Mouse (Mus musculus) kidney, postnatal 0 days (tissue): ENCODE data around the gene Gimap4. TPM values are rescaled to one million over a fixed set of nuclear protein-coding genes. Genes with fewer than 3 reads are reported as not detected.

Experiments
- ATAC-seq: fragments of 200-750 bp; cut with Nextera tagmentation; replicated peaks from 2 replicates; pipeline ENCODE4 v1.8.0; 2017; ENCODE audit warnings: low read depth, moderate number of reproducible peaks, moderate TSS enrichment, moderate library complexity; ENCODE audit not compliant: low FRiP score
- DNase-seq: peaks from one replicate; pipeline ENCODE4 v3.0.0-alpha.2; 2016; ENCODE audit warnings: low spot score
- H3K27ac ChIP-seq: fragments of 300-500 bp; sonication (generic); 2 replicates; pipeline ENCODE4 v1.5.1; 2014; ENCODE audit warnings: mild to moderate bottlenecking
- H3K27me3 ChIP-seq: fragments of 300-500 bp; sonication (generic); 2 replicates; pipeline ENCODE4 v1.6.1; 2014; ENCODE audit warnings: low read length, mixed read lengths; ENCODE audit not compliant: insufficient read depth
- H3K36me3 ChIP-seq: fragments of 300-500 bp; sonication (generic); 2 replicates; pipeline ENCODE4 v1.6.1; 2014; ENCODE audit warnings: low read length, mixed read lengths; ENCODE audit not compliant: insufficient read depth
- H3K4me1 ChIP-seq: fragments of 300-500 bp; sonication (generic); replicated peaks from 2 replicates; pipeline ENCODE4 v1.6.1; 2014; ENCODE audit warnings: antibody characterized with exemption, low read length, mixed read lengths; ENCODE audit not compliant: insufficient read depth
- H3K4me2 ChIP-seq: fragments of 300-500 bp; sonication (generic); 2 replicates; pipeline ENCODE4 v1.6.1; 2014; ENCODE audit warnings: mild to moderate bottlenecking, low read length, moderate library complexity, mixed read lengths
- H3K4me3 ChIP-seq: fragments of 300-500 bp; sonication (generic); replicated peaks from 2 replicates; pipeline ENCODE4 v1.5.1; 2014; ENCODE audit warnings: low read depth, low read length
- H3K9ac ChIP-seq: fragments of 300-500 bp; sonication (generic); 2 replicates; pipeline ENCODE4 v1.6.1; 2014; ENCODE audit warnings: low read depth, low read length
- H3K9me3 ChIP-seq: fragments of 300-500 bp; sonication (generic); replicated peaks from 2 replicates; pipeline ENCODE4 v1.6.1; 2016; ENCODE audit warnings: low read length, inconsistent platforms, mixed read lengths
- CTCF ChIP-seq: IDR thresholded peaks from 2 replicates; pipeline ENCODE4 v1.5.1; 2016; ENCODE audit warnings: antibody characterized with exemption, low read depth, mild to moderate bottlenecking, moderate library complexity
- WGBS: fragments of 180-500 bp; shearing (Covaris S2); extraction: QIAGEN DNeasy Blood & Tissue Kit; methylation state at CpG from one replicate; pipeline ENCODE4 v1.1.7; 2014; 5-methylcytosine and 5-hydroxymethylcytosine counted together
- polyA plus RNA-seq: library from polyadenylated mRNA; unstranded; fragments of >200 nt; fragmentation: Nextera tagmentation; extraction: Ambion mirVana; gene quantifications from 2 replicates; pipeline ENCODE4 v1.2.1, GENCODE M21; 2015

The Gimap4 gene
- polyA plus RNA-seq, 1 experiment from 2014 or later = 71.3 TPM

GRCm38 (mm10) chr6:48642764-48643292 lies 41.5 kb upstream of the Gimap4 start:
- TF ChIP-seq CTCF = peak; percentile 80
- Histone ChIP-seq H3K27ac (no peak overlapping the region), H3K9ac (no peak overlapping the region), H3K4me1 (no peaks in the 10 kb centered on the region), H3K27me3 (no peaks in the 10 kb centered on the region), H3K4me3 (no peak overlapping the region), H3K36me3 (no peaks in the 10 kb centered on the region), H3K9me3 (no peaks in the 10 kb centered on the region), H3K4me2 (no peak overlapping the region)
- ATAC-seq (no peak), DNase-seq (peak; percentile 89)
- 18% methylated on average over 4 of the region's 4 CpGs for WGBS

GRCm38 (mm10) chr6:48645660-48646308 lies 38.6 kb upstream of the Gimap4 start:
- H3K27me3 ChIP-seq = no peaks in the 10 kb centered on the region
- H3K9ac ChIP-seq = no peak overlapping the region
- peak; percentile 89 for DNase-seq
- 0 out of 2 replicates have a peak, but pooled peaks have one; percentile 34 for ATAC-seq
- 7% methylated on average over 12 of the region's 12 CpGs for WGBS
- no peaks in the 10 kb centered on the region for H3K36me3 ChIP-seq
- no peak overlapping the region for H3K27ac ChIP-seq
- no peak overlapping the region for H3K4me3 ChIP-seq
- peak; percentile 87 for TF ChIP-seq CTCF
- H3K9me3 ChIP-seq = no peaks in the 10 kb centered on the region
- 0 out of 2 replicates have a peak overlapping the region, but pooled peaks have one; percentile 2 for H3K4me2 ChIP-seq
- H3K4me1 ChIP-seq = no peaks in the 10 kb centered on the region

- Histone ChIP-seq H3K4me1 (no peaks in the 10 kb centered on the region), H3K9ac (no peak overlapping the region), H3K27me3 (no peaks in the 10 kb centered on the region), H3K36me3 (no peaks in the 10 kb centered on the region), H3K27ac (no peak overlapping the region), H3K4me3 (no peak overlapping the region), H3K4me2 (no peak overlapping the region), H3K9me3 (no peaks in the 10 kb centered on the region)
- no peak for TF ChIP-seq CTCF
- WGBS = 83% methylated on average over 4 of the region's 4 CpGs
- DNase-seq (no peak), ATAC-seq (no peak)
Measured at GRCm38 (mm10) chr6:48646309-48646690, 38.0 kb upstream of the Gimap4 start.

GRCm38 (mm10) chr6:48646995-48647394 lies 37.4 kb upstream of the Gimap4 start, which contains the start of gene Gimap8:
Gene Gimap8, plus strand, starts transcription at chr6:48647234.
- Histone ChIP-seq H3K4me2 (peak within 1 kb of the TSS; percentile 21; the same call in 1 of the 2 replicates), H3K4me1 (no peaks in the 10 kb centered on the region), H3K27ac (no peak within 1 kb of the TSS), H3K9ac (no peak within 1 kb of the TSS), H3K36me3 (no peaks in the 10 kb centered on the region), H3K27me3 (no peaks in the 10 kb centered on the region), H3K9me3 (no peaks in the 10 kb centered on the region), H3K4me3 (no peak within 1 kb of the TSS)
- WGBS = 29% methylated on average over 3 of the region's 3 CpGs
- DNase-seq = peak; percentile 67
- 0 out of 2 replicates have a peak, but pooled peaks have one; percentile 42 for ATAC-seq
- TF ChIP-seq CTCF = peak; percentile 71

- Histone ChIP-seq H3K9me3 (no peaks in the 10 kb centered on the region), H3K27ac (no peak overlapping the region), H3K9ac (no peak overlapping the region), H3K4me3 (no peak overlapping the region), H3K4me1 (no peaks in the 10 kb centered on the region), H3K36me3 (no peaks in the 10 kb centered on the region), H3K27me3 (no peaks in the 10 kb centered on the region), H3K4me2 (peak overlapping the region; percentile 21; the same call in 1 of the 2 replicates)
- 73% methylated on average over 2 of the region's 2 CpGs for WGBS
- DNase-seq = no peak
- TF ChIP-seq CTCF = no peak
- 0 out of 2 replicates have a peak, but pooled peaks have one; percentile 29 for ATAC-seq
Measured at GRCm38 (mm10) chr6:48647611-48648010, 36.7 kb upstream of the Gimap4 start.

- no peaks in the 10 kb centered on the region for H3K36me3 ChIP-seq
- DNase-seq = no peak
- no peak for TF ChIP-seq CTCF
- no peaks in the 10 kb centered on the region for H3K4me1 ChIP-seq
- ATAC-seq = no peak
- WGBS = 88% methylated on average over 4 of the region's 4 CpGs
- no peaks in the 10 kb centered on the region for H3K9me3 ChIP-seq
- H3K27me3 ChIP-seq = no peaks in the 10 kb centered on the region
- no peak overlapping the region for H3K27ac ChIP-seq
- H3K4me3 ChIP-seq = no peak overlapping the region
- H3K9ac ChIP-seq = no peak overlapping the region
- H3K4me2 ChIP-seq = no peak overlapping the region
Measured at GRCm38 (mm10) chr6:48648779-48649178, 35.6 kb upstream of the Gimap4 start.
